Mouse (Mus musculus) hindbrain, embryonic 14.5 days (tissue): Measurements from ENCODE around the gene Tspan33. TPM values are rescaled to one million over a fixed set of nuclear protein-coding genes. Genes with fewer than 3 reads are reported as not detected.

Experiments
- ATAC-seq: fragments of 200-750 bp; cut with Nextera tagmentation; 2 replicates; pipeline ENCODE4 v1.8.0; 2017; ENCODE audit warnings: moderate number of reproducible peaks, mild to moderate bottlenecking, moderate TSS enrichment, moderate library complexity; ENCODE audit not compliant: low FRiP score
- DNase-seq: peaks from one replicate; pipeline ENCODE4 v3.0.0-alpha.2; 2015; ENCODE audit warnings: low spot score
- H3K27ac ChIP-seq: fragments of 300-500 bp; sonication (generic); 2 replicates; pipeline ENCODE4 v1.5.1; 2014; ENCODE audit warnings: mild to moderate bottlenecking, moderate library complexity
- H3K27me3 ChIP-seq: fragments of 300-500 bp; sonication (generic); 2 replicates; pipeline ENCODE4 v1.6.1; 2014; ENCODE audit warnings: mild to moderate bottlenecking, low read length, mixed read lengths; ENCODE audit not compliant: control insufficient read depth, insufficient read depth
- H3K36me3 ChIP-seq: fragments of 300-500 bp; sonication (generic); replicated peaks from 2 replicates; pipeline ENCODE4 v1.6.1; 2014; ENCODE audit not compliant: control insufficient read depth, insufficient read depth
- H3K4me1 ChIP-seq: fragments of 300-500 bp; sonication (generic); replicated peaks from 2 replicates; pipeline ENCODE4 v1.6.1; 2014; ENCODE audit warnings: antibody characterized with exemption, low read length, mixed read lengths; ENCODE audit not compliant: control insufficient read depth, insufficient read depth
- H3K4me2 ChIP-seq: fragments of 300-500 bp; sonication (generic); replicated peaks from 2 replicates; pipeline ENCODE4 v1.6.1; 2014; ENCODE audit warnings: mild to moderate bottlenecking, moderate library complexity
- H3K4me3 ChIP-seq: fragments of 300-500 bp; sonication (generic); replicated peaks from 2 replicates; pipeline ENCODE4 v1.5.1; 2014; ENCODE audit warnings: mild to moderate bottlenecking, low read length
- H3K9ac ChIP-seq: fragments of 300-500 bp; sonication (generic); 2 replicates; pipeline ENCODE4 v1.6.1; 2014
- H3K9me3 ChIP-seq: fragments of 300-500 bp; sonication (generic); 2 replicates; pipeline ENCODE4 v1.6.1; 2016; ENCODE audit warnings: low read length; ENCODE audit not compliant: control insufficient read depth
- WGBS: fragments of 180-500 bp; shearing (Covaris S2); extraction: QIAGEN DNeasy Blood & Tissue Kit; methylation state at CpG from one replicate; pipeline ENCODE4 v1.1.7; 2014; 5-methylcytosine and 5-hydroxymethylcytosine counted together
- polyA plus RNA-seq: library from polyadenylated mRNA; unstranded; fragments of >200 nt; fragmentation: Nextera tagmentation; extraction: Ambion mirVana; gene quantifications from 2 replicates; pipeline ENCODE4 v1.2.1, GENCODE M21; 2014

The Tspan33 gene
- polyA plus RNA-seq, 1 experiment from 2014 or later, result 8.6 TPM

GRCm38 (mm10) chr6:29735336-29735688, 41.3 kb downstream of the Tspan33 start, which contains the start of gene Smo:
Gene Smo (plus strand): TSS chr6:29735503.
- no peaks in the 10 kb centered on the region for H3K9me3 ChIP-seq
- peak within 1 kb of the TSS; percentile 90 for H3K4me3 ChIP-seq
- no peaks in the 10 kb centered on the region for H3K27me3 ChIP-seq
- no peaks in the 10 kb centered on the region for H3K36me3 ChIP-seq
- DNase-seq (peak; percentile 72), ATAC-seq (peak; percentile 94)
- H3K4me1 ChIP-seq, result peaks cover 13% of the 10 kb centered on the region; the same call in 1 of the 2 replicates
- H3K4me2 ChIP-seq, result peak within 1 kb of the TSS; percentile 84
- peak within 1 kb of the TSS; percentile 84 for H3K9ac ChIP-seq
- peak within 1 kb of the TSS; percentile 82 for H3K27ac ChIP-seq
- WGBS, result under 1% methylated on average over 17 of the region's 30 CpGs

- H3K36me3 ChIP-seq, result no peaks in the 10 kb centered on the region
- peak; percentile 60 for DNase-seq
- peak overlapping the region; percentile 82 for H3K27ac ChIP-seq
- peak overlapping the region; percentile 90 for H3K4me3 ChIP-seq
- peak; percentile 79 for ATAC-seq
- H3K27me3 ChIP-seq, result no peaks in the 10 kb centered on the region
- H3K4me2 ChIP-seq, result peak overlapping the region; percentile 84
- peak overlapping the region; percentile 84 for H3K9ac ChIP-seq
- WGBS, result under 1% methylated on average over 73 of the region's 75 CpGs
- H3K9me3 ChIP-seq, result no peaks in the 10 kb centered on the region
- H3K4me1 ChIP-seq, result peaks cover 13% of the 10 kb centered on the region; the same call in 1 of the 2 replicates
Observed at GRCm38 (mm10) chr6:29735689-29736451, 41.8 kb downstream of the Tspan33 start.

GRCm38 (mm10) chr6:29736610-29737458, 42.8 kb downstream of the Tspan33 start:
- no peaks in the 10 kb centered on the region for H3K27me3 ChIP-seq
- no peak for ATAC-seq
- H3K4me2 ChIP-seq, result peak overlapping the region; percentile 84
- peak overlapping the region; percentile 90 for H3K4me3 ChIP-seq
- 22% methylated on average over 13 of the region's 13 CpGs for WGBS
- H3K9me3 ChIP-seq, result no peaks in the 10 kb centered on the region
- no peaks in the 10 kb centered on the region for H3K36me3 ChIP-seq
- DNase-seq, result no peak
- H3K27ac ChIP-seq, result peak overlapping the region; percentile 82
- H3K9ac ChIP-seq, result peak overlapping the region; percentile 84
- peaks cover 13% of the 10 kb centered on the region; the same call in 1 of the 2 replicates for H3K4me1 ChIP-seq

DNA sequence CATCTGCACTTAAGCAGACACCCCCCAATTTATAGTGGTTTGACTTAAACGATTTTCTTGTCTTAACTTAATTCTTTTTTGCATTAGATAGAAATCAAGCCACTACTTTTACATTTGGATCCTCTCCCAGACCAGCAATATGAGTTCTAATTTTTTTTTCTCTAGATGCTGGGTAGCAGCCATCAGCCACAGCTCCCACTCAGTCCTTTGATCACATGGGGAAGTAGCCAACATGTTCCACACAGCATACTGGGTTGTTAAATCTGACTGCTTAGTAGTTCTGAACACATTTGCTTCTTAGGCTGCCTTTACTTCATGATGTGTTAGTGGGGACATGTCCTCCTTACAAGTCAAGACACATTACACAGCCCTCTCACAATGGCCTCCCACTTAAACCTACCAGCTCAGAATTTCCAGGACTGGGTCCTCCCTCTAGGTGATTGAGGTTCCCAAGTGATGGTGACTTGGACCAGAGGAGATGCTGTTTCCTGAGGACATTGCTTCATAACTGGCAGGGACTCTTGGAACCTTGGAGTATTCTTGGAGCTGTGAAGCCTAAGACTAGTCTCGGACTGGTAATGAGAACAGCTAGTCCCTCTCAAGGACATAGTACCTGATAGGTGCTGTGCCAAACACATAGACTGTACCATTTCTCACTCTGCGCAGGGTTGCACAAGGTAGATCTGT, 57.6 kb downstream of the Tspan33 start:
- 97% methylated on average over 3 of the region's 3 CpGs for WGBS
- H3K4me1 ChIP-seq, result no peaks in the 10 kb centered on the region
- no peak overlapping the region for H3K4me3 ChIP-seq
- no peak for ATAC-seq
- H3K27me3 ChIP-seq, result no peaks in the 10 kb centered on the region
- peaks cover 9% of the 10 kb centered on the region for H3K9me3 ChIP-seq
- no peak for DNase-seq
- peaks cover 5% of the 10 kb centered on the region for H3K36me3 ChIP-seq
- no peak overlapping the region for H3K4me2 ChIP-seq
- no peak overlapping the region for H3K27ac ChIP-seq
- H3K9ac ChIP-seq, result no peak overlapping the region

GRCm38 (mm10) chr6:29753336-29753735, 59.3 kb downstream of the Tspan33 start:
- Histone ChIP-seq H3K4me1 (no peaks in the 10 kb centered on the region), H3K36me3 (peaks cover 13% of the 10 kb centered on the region), H3K27me3 (no peaks in the 10 kb centered on the region), H3K4me3 (no peak overlapping the region), H3K4me2 (no peak overlapping the region), H3K9ac (no peak overlapping the region), H3K27ac (no peak overlapping the region), H3K9me3 (peaks cover 6% of the 10 kb centered on the region)
- DNase-seq (no peak), ATAC-seq (no peak)
- 70% methylated on average over 11 of the region's 11 CpGs for WGBS

DNA sequence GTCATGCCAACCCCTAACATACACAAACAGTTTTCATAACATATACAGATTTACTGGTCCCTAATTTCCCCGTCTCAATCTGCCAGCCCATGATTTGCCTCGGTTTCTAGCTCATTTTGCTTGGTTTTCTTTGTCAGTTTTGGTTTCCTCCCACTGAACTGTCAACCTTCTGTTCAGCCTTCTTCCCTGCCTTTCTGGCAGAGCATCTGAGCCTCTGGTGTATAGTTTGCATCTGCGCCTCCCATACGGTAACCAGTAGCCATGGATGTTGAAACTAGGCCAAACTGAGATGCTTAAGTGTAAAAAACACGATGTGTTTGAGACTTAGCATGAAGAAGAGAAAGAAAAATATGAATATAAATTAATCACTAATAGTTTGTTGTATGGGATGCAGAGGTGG, 62.0 kb downstream of the Tspan33 start:
- Histone ChIP-seq H3K36me3 (peaks cover 13% of the 10 kb centered on the region), H3K4me3 (no peak overlapping the region), H3K27ac (no peak overlapping the region), H3K9ac (no peak overlapping the region), H3K27me3 (no peaks in the 10 kb centered on the region), H3K4me2 (no peak overlapping the region), H3K4me1 (no peaks in the 10 kb centered on the region), H3K9me3 (no peaks in the 10 kb centered on the region)
- DNase-seq (no peak), ATAC-seq (no peak)
- 83% methylated on average over 5 of the region's 5 CpGs for WGBS

DNA sequence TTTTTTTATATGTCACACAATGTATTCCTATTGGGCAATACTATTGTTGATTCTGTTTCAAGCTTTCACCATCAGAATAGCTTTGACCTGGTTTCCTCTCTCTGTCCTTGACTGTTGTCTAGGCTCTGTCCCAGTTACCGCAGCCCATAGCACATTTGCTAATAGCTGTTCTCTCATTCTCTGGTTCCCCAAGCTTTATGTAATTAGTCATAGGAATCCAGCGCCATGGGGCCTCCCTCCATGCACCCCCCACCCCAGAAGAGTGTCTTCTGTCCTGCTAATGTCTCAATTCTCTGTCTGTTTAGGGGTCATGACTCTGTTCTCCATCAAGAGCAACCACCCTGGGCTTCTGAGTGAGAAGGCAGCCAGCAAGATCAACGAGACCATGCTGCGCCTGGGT, 62.5 kb downstream of the Tspan33 start:
- no peak overlapping the region for H3K9ac ChIP-seq
- no peaks in the 10 kb centered on the region for H3K9me3 ChIP-seq
- DNase-seq (no peak), ATAC-seq (no peak)
- no peak overlapping the region for H3K4me2 ChIP-seq
- peaks cover 13% of the 10 kb centered on the region for H3K36me3 ChIP-seq
- H3K27me3 ChIP-seq, result no peaks in the 10 kb centered on the region
- WGBS, result 86% methylated on average over 4 of the region's 4 CpGs
- no peaks in the 10 kb centered on the region for H3K4me1 ChIP-seq
- H3K4me3 ChIP-seq, result no peak overlapping the region
- no peak overlapping the region for H3K27ac ChIP-seq

GRCm38 (mm10) chr6:29758417-29758816, 64.4 kb downstream of the Tspan33 start:
- 0 out of 2 replicates have a peak, but pooled peaks have one; percentile 26 for ATAC-seq
- WGBS, result 51% methylated on average over 4 of the region's 4 CpGs

More at GRCm38 (mm10) chr6:29758417-29758816, 64.4 kb downstream of the Tspan33 start:
- Histone ChIP-seq H3K4me3 (no peak overlapping the region), H3K4me2 (no peak overlapping the region), H3K9me3 (no peaks in the 10 kb centered on the region), H3K27me3 (no peaks in the 10 kb centered on the region), H3K4me1 (no peaks in the 10 kb centered on the region), H3K27ac (no peak overlapping the region), H3K36me3 (peaks cover 13% of the 10 kb centered on the region), H3K9ac (no peak overlapping the region)
- DNase-seq, result peak; percentile 81
